Comparison of ENCODE assay signal across 11 mouse cellular contexts in genomic region chr7:144620721-144621681, GRCm38 (mm10). TPM values are rescaled to one million over a fixed set of nuclear protein-coding genes. Genes with fewer than 3 reads are reported as not detected.
DNase-seq lines count a peak whose midpoint lies in the region; ATAC-seq lines count a peak whose summit lies in the region.
"Had no signal": no experiment of that assay in that cellular context is flagged by ENCODE, and none has a peak within 500 bp of the region (broad histone marks: within the 10 kb centered on the region; RNA-seq: fewer than 3 reads in every experiment).

No protein-coding gene starts in this region.

- H3K36me3 ChIP-seq in heart, embryonic 12.5 days, result 0 out of 2 replicates have a peak, but pooled peaks cover 4% of the 10 kb centered on the region
- H3K36me3 ChIP-seq: embryonic facial prominence, embryonic 13.5 days had no signal

- peaks cover 6% of the 10 kb centered on the region for H3K9me3 ChIP-seq in heart, embryonic 12.5 days (replicated peaks)
- H3K9me3 ChIP-seq: embryonic facial prominence, embryonic 13.5 days; G1E had no signal

- WGBS in heart, embryonic 12.5 days, result 79% methylated on average over 22 of the region's 22 CpGs

- ATAC-seq in heart, embryonic 12.5 days (ENCODE audit: insufficient number of reproducible peaks, low FRiP score), result no peak
- no peak for ATAC-seq in erythroid progenitor cell, adult 5-6 weeks (replicated peaks; ENCODE audit: low FRiP score, poor library complexity, severe bottlenecking)

- no peak overlapping the region for H3K4me3 ChIP-seq in heart, embryonic 12.5 days
- H3K4me3 ChIP-seq: embryonic facial prominence, embryonic 13.5 days had no signal

- H3K4me2 ChIP-seq in heart, embryonic 12.5 days, result no peak overlapping the region
- H3K4me2 ChIP-seq: embryonic facial prominence, embryonic 13.5 days had no signal

- peaks cover 9% of the 10 kb centered on the region; the same call in 1 of the 2 replicates for H3K4me1 ChIP-seq in heart, embryonic 12.5 days (replicated peaks)
- H3K4me1 ChIP-seq: embryonic facial prominence, embryonic 13.5 days had no signal

- intact Hi-C loops in heart, postnatal 25 days (cut with DNase I), result no loop called here

- no peak overlapping the region for H3K27ac ChIP-seq in heart, embryonic 12.5 days (ENCODE audit: poor library complexity, severe bottlenecking)
- H3K27ac ChIP-seq: embryonic facial prominence, embryonic 13.5 days had no signal

- peak; percentile 33 for DNase-seq in heart, postnatal 25 days (ENCODE audit: low spot score)
- DNase-seq in adrenal gland, adult 2 months, result peak; percentile 82
- peak; percentile 16 to 20 for DNase-seq in layer of hippocampus, postnatal 36 days
- peak; percentile 12 for DNase-seq in ovary, postnatal 14 days (ENCODE audit: low spot score)
- DNase-seq in kidney, adult 11 months, result no peak
- DNase-seq in testis, postnatal 14 days (ENCODE audit: low spot score), result no peak
- DNase-seq: thymus, postnatal 25 days had no signal

- H3K27me3 ChIP-seq in heart, embryonic 12.5 days (replicated peaks), result no peaks in the 10 kb centered on the region
- H3K27me3 ChIP-seq: embryonic facial prominence, embryonic 13.5 days had no signal

- no peak overlapping the region for H3K9ac ChIP-seq in heart, embryonic 12.5 days
- H3K9ac ChIP-seq: embryonic facial prominence, embryonic 13.5 days had no signal

RNA-seq across cellular contexts. Expression of gene Fadd, which starts 38.7 kb away (rescaled TPM):
- total RNA-seq in heart, postnatal 25 days (2021), result 1 to 10 TPM; 8.2 to 8.6 TPM
- polyA plus RNA-seq in heart, embryonic 12.5 days (2016; fragmentation: Nextera tagmentation; extraction: Ambion mirVana), result 12.1 and 12.3 TPM in 2 replicates
- total RNA-seq in adrenal gland, adult 2 months (2021), result 10 to 100 TPM in 1 of 2 experiments, 1 to 10 TPM in 1; 8.8 to 14.8 TPM
- polyA plus RNA-seq in adrenal gland, adult 2 months (2012; rRNA removed), result 13.4 and 13.9 TPM in 2 replicates
- total RNA-seq in layer of hippocampus, postnatal 36 days (2021), result 1 to 10 TPM; 1.8 to 2.1 TPM
- 2.9 and 6.7 TPM in 2 replicates for total RNA-seq in erythroid progenitor cell, adult 5-6 weeks (2015; ENCODE audit: low replicate concordance)
- total RNA-seq in erythroid progenitor cell, adult 5-6 weeks (2017; ENCODE audit: low replicate concordance), result 0.51 and 0.91 TPM in 2 replicates

Comparison
In these comparisons a context has a peak if more than half of its experiments do, and no peak if none do; other contexts are left out.
1. DNase-seq: peak in heart, postnatal 25 days (single experiment), adrenal gland, adult 2 months (single experiment), layer of hippocampus, postnatal 36 days (2 of 2) and ovary, postnatal 14 days (single experiment); none in kidney, adult 11 months (single experiment) and testis, postnatal 14 days (single experiment).